Mouse (Mus musculus): ENCODE measurements around the gene Cc2d2b. TPM values are rescaled to one million over a fixed set of nuclear protein-coding genes. Genes with fewer than 3 reads are reported as not detected.

Gene Cc2d2b
- total and polyA plus RNA-seq, 3 experiments, result 0.27 to 6.1 (median 3.4) TPM

DNA sequence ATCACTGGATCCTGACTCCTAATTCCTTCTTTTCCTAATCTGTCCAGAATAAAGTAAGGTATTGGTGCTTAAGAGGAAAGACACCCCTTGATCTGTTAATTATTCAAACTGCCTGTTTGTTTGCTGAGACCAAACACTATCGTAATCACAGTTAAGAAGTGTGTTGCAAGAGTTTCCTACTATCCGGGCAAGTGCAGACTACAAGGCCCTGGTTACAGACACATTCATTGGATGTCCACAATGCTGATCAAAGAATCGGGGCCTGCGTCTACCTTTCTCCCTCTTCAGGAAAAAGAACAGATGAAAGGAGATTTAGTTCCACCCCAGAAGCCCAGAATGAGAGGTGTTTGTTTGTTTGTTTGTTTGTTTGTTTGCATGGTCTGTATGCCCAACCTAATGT lies 20.3 kb upstream of the Cc2d2b start:
- peaks cover 3% of the 10 kb centered on the region; the same call in 1 of the 2 replicates for H3K4me1 ChIP-seq (ENCODE audit: insufficient read depth, low read depth, low read length)
- no peaks in the 10 kb centered on the region for H3K36me3 ChIP-seq (replicated peaks)
- H3K9me3 ChIP-seq (replicated peaks), result no peaks in the 10 kb centered on the region
- peaks cover 18% of the 10 kb centered on the region; the same call in 1 of the 2 replicates for H3K27me3 ChIP-seq (ENCODE audit: insufficient read depth, low read length)
- ATAC-seq (ENCODE audit: extremely low read depth, insufficient number of reproducible peaks, low FRiP score, poor library complexity, severe bottlenecking), result no peak
- DNase-seq (ENCODE audit: low spot score), result no peak
- H3K4me3 ChIP-seq (ENCODE audit: low read depth, low read length), result no peak overlapping the region
- TF ChIP-seq POLR2AphosphoS5 (IDR thresholded peaks at IDR 0.05; ENCODE audit: insufficient replicate concordance, low read depth, low read length) (no peak), CTCF (IDR thresholded peaks at IDR 0.05; ENCODE audit: low read depth, low read length) (no peak), GATA2 (IDR thresholded peaks at IDR 0.05; ENCODE audit: borderline replicate concordance, low read depth, low read length) (no peak), GATA1 (IDR thresholded peaks at IDR 0.05; ENCODE audit: borderline replicate concordance, low read length) (no peak), TAL1 (conservative IDR thresholded peaks at IDR 0.05; ENCODE audit: low read depth, low read length) (no peak)

- Histone ChIP-seq H3K36me3 (replicated peaks) (no peaks in the 10 kb centered on the region), H3K4me1 (ENCODE audit: insufficient read depth, low read depth, low read length) (no peaks in the 10 kb centered on the region), H3K27me3 (ENCODE audit: insufficient read depth, low read length) (peaks cover 16% of the 10 kb centered on the region; the same call in 1 of the 2 replicates), H3K4me3 (ENCODE audit: low read depth, low read length) (no peak overlapping the region), H3K9me3 (replicated peaks) (no peaks in the 10 kb centered on the region)
- DNase-seq (ENCODE audit: low spot score) (no peak), ATAC-seq (ENCODE audit: extremely low read depth, insufficient number of reproducible peaks, low FRiP score, poor library complexity, severe bottlenecking) (no peak)
- TF ChIP-seq POLR2AphosphoS5 (IDR thresholded peaks at IDR 0.05; ENCODE audit: insufficient replicate concordance, low read depth, low read length), result no peak
- no peak for TF ChIP-seq GATA1 (IDR thresholded peaks at IDR 0.05; ENCODE audit: borderline replicate concordance, low read length)
- TF ChIP-seq GATA2 (IDR thresholded peaks at IDR 0.05; ENCODE audit: borderline replicate concordance, low read depth, low read length), result no peak
- TF ChIP-seq TAL1 (conservative IDR thresholded peaks at IDR 0.05; ENCODE audit: low read depth, low read length), result no peak
- TF ChIP-seq CTCF (IDR thresholded peaks at IDR 0.05; ENCODE audit: low read depth, low read length), result no peak
These were observed 19.7 kb upstream of the Cc2d2b start for GRCm38 (mm10) chr19:40728732-40729420.

DNA sequence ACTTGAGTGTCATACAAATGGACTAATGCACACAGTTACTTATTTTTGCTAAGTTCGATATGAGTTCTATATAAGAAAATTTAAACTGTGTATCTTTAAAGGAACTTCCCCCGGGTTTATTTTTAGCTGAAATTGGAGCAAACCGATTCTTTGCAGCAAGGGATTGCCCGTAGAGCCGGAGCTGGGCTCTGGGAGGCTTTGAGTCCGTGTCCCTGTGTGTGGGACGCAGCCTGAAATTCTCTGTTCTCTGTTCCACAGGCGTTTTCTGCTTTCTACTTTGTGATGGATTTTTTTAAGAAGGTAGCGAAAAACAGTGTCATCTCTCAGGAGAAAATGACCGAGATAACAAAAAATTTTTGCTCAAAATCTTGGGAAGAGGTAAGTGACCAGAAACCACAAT lies 15.1 kb upstream of the Cc2d2b start:
- TF ChIP-seq POLR2AphosphoS5 (IDR thresholded peaks at IDR 0.05; ENCODE audit: insufficient replicate concordance, low read depth, low read length) (no peak), TAL1 (conservative IDR thresholded peaks at IDR 0.05; ENCODE audit: low read depth, low read length) (no peak), GATA1 (IDR thresholded peaks at IDR 0.05; ENCODE audit: borderline replicate concordance, low read length) (no peak), GATA2 (IDR thresholded peaks at IDR 0.05; ENCODE audit: borderline replicate concordance, low read depth, low read length) (no peak), CTCF (IDR thresholded peaks at IDR 0.05; ENCODE audit: low read depth, low read length) (no peak)
- Histone ChIP-seq H3K9me3 (replicated peaks) (no peaks in the 10 kb centered on the region), H3K27me3 (ENCODE audit: insufficient read depth, low read length) (peaks cover 22% of the 10 kb centered on the region)

GRCm38 (mm10) chr19:40733849-40734248 lies 14.7 kb upstream of the Cc2d2b start:
- Histone ChIP-seq H3K4me1 (ENCODE audit: insufficient read depth, low read depth, low read length) (peaks cover 3% of the 10 kb centered on the region), H3K9me3 (replicated peaks) (no peaks in the 10 kb centered on the region), H3K36me3 (replicated peaks) (no peaks in the 10 kb centered on the region), H3K27me3 (ENCODE audit: insufficient read depth, low read length) (peaks cover 20% of the 10 kb centered on the region), H3K4me3 (ENCODE audit: low read depth, low read length) (no peak overlapping the region)
- ATAC-seq (ENCODE audit: extremely low read depth, insufficient number of reproducible peaks, low FRiP score, poor library complexity, severe bottlenecking) (no peak), DNase-seq (ENCODE audit: low spot score) (no peak)
- TF ChIP-seq POLR2AphosphoS5 (IDR thresholded peaks at IDR 0.05; ENCODE audit: insufficient replicate concordance, low read depth, low read length) (no peak), GATA1 (IDR thresholded peaks at IDR 0.05; ENCODE audit: borderline replicate concordance, low read length) (no peak), TAL1 (conservative IDR thresholded peaks at IDR 0.05; ENCODE audit: low read depth, low read length) (no peak), GATA2 (IDR thresholded peaks at IDR 0.05; ENCODE audit: borderline replicate concordance, low read depth, low read length) (no peak), CTCF (IDR thresholded peaks at IDR 0.05; ENCODE audit: low read depth, low read length) (no peak)

More for the DNA sequence above, 15.1 kb upstream of the Cc2d2b start:
- H3K4me1 ChIP-seq (ENCODE audit: insufficient read depth, low read depth, low read length), result no peaks in the 10 kb centered on the region
- H3K4me3 ChIP-seq (ENCODE audit: low read depth, low read length), result no peak overlapping the region
- H3K36me3 ChIP-seq (replicated peaks), result no peaks in the 10 kb centered on the region
- DNase-seq (ENCODE audit: low spot score), result no peak
- ATAC-seq (ENCODE audit: extremely low read depth, insufficient number of reproducible peaks, low FRiP score, poor library complexity, severe bottlenecking), result no peak

- TF ChIP-seq GATA2 (IDR thresholded peaks at IDR 0.05; ENCODE audit: borderline replicate concordance, low read depth, low read length), result no peak
- TF ChIP-seq GATA1 (IDR thresholded peaks at IDR 0.05; ENCODE audit: borderline replicate concordance, low read length), result no peak
- TF ChIP-seq CTCF (IDR thresholded peaks at IDR 0.05; ENCODE audit: low read depth, low read length), result no peak
- Histone ChIP-seq H3K9me3 (replicated peaks) (no peaks in the 10 kb centered on the region), H3K4me1 (ENCODE audit: insufficient read depth, low read depth, low read length) (peaks cover 4% of the 10 kb centered on the region), H3K4me3 (ENCODE audit: low read depth, low read length) (no peak overlapping the region), H3K36me3 (replicated peaks) (no peaks in the 10 kb centered on the region), H3K27me3 (ENCODE audit: insufficient read depth, low read length) (peaks cover 13% of the 10 kb centered on the region)
- DNase-seq (ENCODE audit: low spot score) (no peak), ATAC-seq (ENCODE audit: extremely low read depth, insufficient number of reproducible peaks, low FRiP score, poor library complexity, severe bottlenecking) (no peak)
These were observed 11.7 kb upstream of the Cc2d2b start for GRCm38 (mm10) chr19:40736680-40737512.

- DNase-seq (ENCODE audit: low spot score) (no peak), ATAC-seq (ENCODE audit: extremely low read depth, insufficient number of reproducible peaks, low FRiP score, poor library complexity, severe bottlenecking) (no peak)
- Histone ChIP-seq H3K4me1 (ENCODE audit: insufficient read depth, low read depth, low read length) (peaks cover 4% of the 10 kb centered on the region), H3K27me3 (ENCODE audit: insufficient read depth, low read length) (peaks cover 13% of the 10 kb centered on the region), H3K4me3 (ENCODE audit: low read depth, low read length) (no peak overlapping the region), H3K9me3 (replicated peaks) (no peaks in the 10 kb centered on the region), H3K36me3 (replicated peaks) (no peaks in the 10 kb centered on the region)
- TF ChIP-seq TAL1 (conservative IDR thresholded peaks at IDR 0.05; ENCODE audit: low read depth, low read length), result no peak
- TF ChIP-seq GATA1 (IDR thresholded peaks at IDR 0.05; ENCODE audit: borderline replicate concordance, low read length), result no peak
- no peak for TF ChIP-seq CTCF (IDR thresholded peaks at IDR 0.05; ENCODE audit: low read depth, low read length)
- TF ChIP-seq GATA2 (IDR thresholded peaks at IDR 0.05; ENCODE audit: borderline replicate concordance, low read depth, low read length), result no peak
- TF ChIP-seq POLR2AphosphoS5 (IDR thresholded peaks at IDR 0.05; ENCODE audit: insufficient replicate concordance, low read depth, low read length), result no peak
These were observed 10.9 kb upstream of the Cc2d2b start for GRCm38 (mm10) chr19:40737613-40738012.

All from G1E (cell line).